Mouse (Mus musculus) hindbrain, postnatal 0 days (tissue): Measurements from ENCODE around the gene Mau2. TPM values are rescaled to one million over a fixed set of nuclear protein-coding genes. Genes with fewer than 3 reads are reported as not detected.

Experiments
- ATAC-seq: fragments of 200-750 bp; cut with Nextera tagmentation; 2 replicates; pipeline ENCODE4 v1.8.0; 2017; ENCODE audit warnings: mild to moderate bottlenecking, moderate TSS enrichment, moderate library complexity
- DNase-seq: peaks from one replicate; pipeline ENCODE4 v3.0.0-alpha.2; 2015; ENCODE audit warnings: low spot score
- H3K27ac ChIP-seq: fragments of 300-500 bp; sonication (generic); 2 replicates; pipeline ENCODE4 v1.5.1; 2014; ENCODE audit warnings: mild to moderate bottlenecking
- H3K27me3 ChIP-seq: fragments of 300-500 bp; sonication (generic); 2 replicates; pipeline ENCODE4 v1.6.1; 2014; ENCODE audit warnings: low read length, mixed read lengths; ENCODE audit not compliant: insufficient read depth
- H3K36me3 ChIP-seq: fragments of 300-500 bp; sonication (generic); 2 replicates; pipeline ENCODE4 v1.6.1; 2014; ENCODE audit warnings: low read length, mixed read lengths; ENCODE audit not compliant: insufficient read depth
- H3K4me1 ChIP-seq: fragments of 300-500 bp; sonication (generic); 2 replicates; pipeline ENCODE4 v1.6.1; 2014; ENCODE audit warnings: antibody characterized with exemption, low read length, mixed read lengths; ENCODE audit not compliant: insufficient read depth
- H3K4me2 ChIP-seq: fragments of 300-500 bp; sonication (generic); 2 replicates; pipeline ENCODE4 v1.6.1; 2014; ENCODE audit warnings: low read depth, mild to moderate bottlenecking, low read length, moderate library complexity, mixed read lengths
- H3K4me3 ChIP-seq: fragments of 300-500 bp; sonication (generic); 2 replicates; pipeline ENCODE4 v1.5.1; 2014; ENCODE audit warnings: low read length
- H3K9ac ChIP-seq: fragments of 300-500 bp; sonication (generic); replicated peaks from 2 replicates; pipeline ENCODE4 v1.6.1; 2014; ENCODE audit warnings: mild to moderate bottlenecking, low read length, moderate library complexity, mixed read lengths
- H3K9me3 ChIP-seq: fragments of 300-500 bp; sonication (generic); 2 replicates; pipeline ENCODE4 v1.6.1; 2016; ENCODE audit warnings: low read length, mixed read lengths
- CTCF ChIP-seq: IDR thresholded peaks from 2 replicates; pipeline ENCODE4 v1.5.1; 2016; ENCODE audit warnings: antibody characterized with exemption, control low read depth, low read depth
- WGBS: fragments of 180-500 bp; shearing (Covaris S2); extraction: QIAGEN DNeasy Blood & Tissue Kit; methylation state at CpG from one replicate; pipeline ENCODE4 v1.1.7; 2014; 5-methylcytosine and 5-hydroxymethylcytosine counted together
- polyA plus RNA-seq: library from polyadenylated mRNA; unstranded; fragments of >200 nt; fragmentation: Nextera tagmentation; extraction: Ambion mirVana; gene quantifications from 2 replicates; pipeline ENCODE4 v1.2.1, GENCODE M21; 2015
- total RNA-seq: library from RNA; depleted of rRNA; stranded (reverse); fragments of >200 nt; gene quantifications from 2 replicates; pipeline ENCODE4 v1.2.3, GENCODE M21; 2014

Mau2 gene
- total and polyA plus RNA-seq, 2 experiments from 2014 or later, result 50.3 to 172 TPM

DNA sequence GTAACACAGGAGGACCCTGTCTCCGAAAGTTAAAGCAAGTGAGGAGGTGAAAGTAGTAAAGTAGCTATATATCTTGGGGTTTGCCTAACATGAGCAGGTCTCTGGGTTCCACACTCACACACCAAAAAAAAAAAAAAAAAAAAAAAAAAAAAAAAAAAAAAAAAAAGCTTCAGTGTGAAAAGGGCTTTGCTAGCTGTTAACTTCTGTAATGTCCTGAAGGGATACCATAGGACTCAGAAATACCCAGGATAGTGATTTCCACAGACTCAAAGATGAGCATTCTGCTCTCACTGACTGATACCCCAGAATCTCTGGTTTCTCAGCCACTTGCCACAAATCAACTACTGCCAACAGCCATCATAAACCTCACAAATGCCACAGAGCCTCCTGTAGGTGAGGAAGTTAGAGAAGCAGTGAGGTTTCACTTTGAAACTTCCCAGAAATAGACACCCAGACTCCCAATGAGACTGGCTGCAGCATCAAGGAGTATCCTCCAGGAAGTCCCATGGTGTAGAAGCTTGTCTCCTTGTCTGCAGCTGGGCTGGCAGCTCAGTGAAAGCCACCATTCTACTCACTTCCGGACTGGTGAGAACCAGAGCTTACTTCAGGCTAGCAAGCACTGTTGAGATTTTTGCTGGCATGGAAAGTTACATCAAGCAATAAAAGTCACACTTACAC is 57.5 kb downstream of the Mau2 start:
- no peak for ATAC-seq
- no peak for DNase-seq
- Histone ChIP-seq H3K9ac (no peak overlapping the region), H3K9me3 (no peaks in the 10 kb centered on the region), H3K4me2 (no peak overlapping the region), H3K4me3 (no peak overlapping the region), H3K4me1 (no peaks in the 10 kb centered on the region), H3K27me3 (no peaks in the 10 kb centered on the region), H3K27ac (no peak overlapping the region), H3K36me3 (no peaks in the 10 kb centered on the region)
- 86% methylated on average over 2 of the region's 2 CpGs for WGBS
- TF ChIP-seq CTCF, result no peak

DNA sequence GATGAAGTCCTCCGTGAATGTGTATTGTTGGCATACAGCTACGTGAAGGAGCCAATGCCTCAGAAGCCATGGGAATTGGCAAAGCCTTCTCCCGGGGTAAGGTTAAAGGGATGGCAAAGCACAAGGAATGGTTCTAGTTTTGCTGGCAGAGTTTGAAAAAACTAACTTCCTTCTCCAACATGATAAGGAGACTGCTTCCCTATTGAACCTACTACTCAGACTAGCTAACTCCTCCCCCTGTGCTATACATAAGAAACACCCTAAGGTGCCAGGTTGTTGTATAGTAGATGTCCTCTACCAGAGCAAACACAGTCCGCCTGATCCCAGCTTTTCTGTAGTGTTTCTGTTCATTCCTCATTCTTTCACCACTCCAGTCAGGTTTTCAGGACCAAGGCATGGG is 64.1 kb downstream of the Mau2 start:
- DNase-seq (no peak), ATAC-seq (no peak)
- no peak for TF ChIP-seq CTCF
- H3K4me1 ChIP-seq, result no peaks in the 10 kb centered on the region
- H3K9ac ChIP-seq, result no peak overlapping the region
- no peak overlapping the region for H3K27ac ChIP-seq
- no peaks in the 10 kb centered on the region for H3K9me3 ChIP-seq
- H3K4me2 ChIP-seq, result no peak overlapping the region
- no peak overlapping the region for H3K4me3 ChIP-seq
- no peaks in the 10 kb centered on the region for H3K27me3 ChIP-seq
- 95% methylated on average over 4 of the region's 4 CpGs for WGBS
- no peaks in the 10 kb centered on the region for H3K36me3 ChIP-seq

DNA sequence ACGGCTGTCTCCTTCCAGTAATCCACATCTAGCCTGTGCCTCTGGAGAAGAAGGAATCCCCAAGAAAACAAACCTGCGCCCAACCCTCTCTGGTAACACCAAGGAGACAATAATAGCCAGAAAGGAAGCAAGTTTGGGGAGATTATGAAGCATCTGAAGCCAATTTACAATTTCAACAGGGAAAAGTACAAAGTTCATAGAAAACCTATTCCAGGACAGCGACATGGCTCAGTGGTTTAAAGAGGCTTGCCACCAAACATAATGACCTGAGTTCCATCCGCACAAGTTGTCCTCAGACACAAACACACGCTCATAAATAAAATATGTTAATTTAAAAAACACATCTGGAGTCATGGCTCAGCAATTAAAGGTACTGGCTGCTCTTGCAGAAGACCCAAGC is 67.7 kb downstream of the Mau2 start:
- Histone ChIP-seq H3K4me2 (peak overlapping the region; percentile 76), H3K27ac (0 out of 2 replicates have a peak overlapping the region, but pooled peaks have one; percentile 71), H3K9me3 (no peaks in the 10 kb centered on the region), H3K9ac (peak overlapping the region; percentile 80), H3K36me3 (no peaks in the 10 kb centered on the region), H3K4me1 (peaks cover 8% of the 10 kb centered on the region; the same call in 1 of the 2 replicates), H3K4me3 (peak overlapping the region; percentile 96), H3K27me3 (no peaks in the 10 kb centered on the region)
- ATAC-seq (no peak), DNase-seq (no peak)
- WGBS, result 45% methylated on average over 5 of the region's 5 CpGs
- no peak for TF ChIP-seq CTCF

DNA sequence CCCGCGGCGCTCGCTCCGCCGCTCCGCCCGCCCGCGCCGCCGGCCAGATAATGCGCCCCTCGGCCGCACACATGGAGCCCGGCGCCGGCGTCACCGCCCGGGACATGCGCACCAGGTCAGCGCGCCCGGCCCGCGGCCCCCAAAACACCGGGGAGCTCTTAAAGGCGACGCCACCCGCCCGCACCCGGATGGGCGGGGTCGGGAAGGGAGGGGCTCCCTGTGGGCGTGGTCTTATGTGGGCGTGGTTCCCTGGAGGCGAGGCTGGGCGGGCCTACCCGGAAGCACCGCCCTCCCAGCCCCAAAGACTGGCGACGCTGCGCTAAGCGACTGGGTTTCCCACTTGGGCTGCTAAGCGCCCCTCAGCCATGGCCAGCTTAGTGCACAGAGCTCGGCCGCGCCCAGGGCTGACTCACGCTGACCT is 68.3 kb downstream of the Mau2 start:
- under 1% methylated on average over 33 of the region's 50 CpGs for WGBS
- H3K27me3 ChIP-seq, result no peaks in the 10 kb centered on the region

GRCm38 (mm10) chr8:69973442-69974161 is 68.9 kb downstream of the Mau2 start:
- peak; percentile 50 for ATAC-seq
- TF ChIP-seq CTCF, result no peak
- H3K27ac ChIP-seq, result peak overlapping the region; percentile 71
- peak overlapping the region; percentile 80 for H3K9ac ChIP-seq
- H3K9me3 ChIP-seq, result no peaks in the 10 kb centered on the region
- peak overlapping the region; percentile 96 for H3K4me3 ChIP-seq
- DNase-seq, result peak; percentile 70
- H3K27me3 ChIP-seq, result no peaks in the 10 kb centered on the region
- peak overlapping the region; percentile 76 for H3K4me2 ChIP-seq
- H3K36me3 ChIP-seq, result no peaks in the 10 kb centered on the region
- 0% methylated on average over 66 of the region's 68 CpGs for WGBS
- peaks cover 8% of the 10 kb centered on the region; the same call in 1 of the 2 replicates for H3K4me1 ChIP-seq

More for the DNA sequence above, 68.3 kb downstream of the Mau2 start:
- no peak for TF ChIP-seq CTCF
- DNase-seq, result peak; percentile 92
- no peaks in the 10 kb centered on the region for H3K36me3 ChIP-seq
- H3K4me3 ChIP-seq, result peak overlapping the region; percentile 96
- H3K4me1 ChIP-seq, result peaks cover 8% of the 10 kb centered on the region; the same call in 1 of the 2 replicates
- ATAC-seq, result peak; percentile 93
- H3K4me2 ChIP-seq, result peak overlapping the region; percentile 76
- H3K9me3 ChIP-seq, result no peaks in the 10 kb centered on the region
- peak overlapping the region; percentile 71 for H3K27ac ChIP-seq
- H3K9ac ChIP-seq, result peak overlapping the region; percentile 80

DNA sequence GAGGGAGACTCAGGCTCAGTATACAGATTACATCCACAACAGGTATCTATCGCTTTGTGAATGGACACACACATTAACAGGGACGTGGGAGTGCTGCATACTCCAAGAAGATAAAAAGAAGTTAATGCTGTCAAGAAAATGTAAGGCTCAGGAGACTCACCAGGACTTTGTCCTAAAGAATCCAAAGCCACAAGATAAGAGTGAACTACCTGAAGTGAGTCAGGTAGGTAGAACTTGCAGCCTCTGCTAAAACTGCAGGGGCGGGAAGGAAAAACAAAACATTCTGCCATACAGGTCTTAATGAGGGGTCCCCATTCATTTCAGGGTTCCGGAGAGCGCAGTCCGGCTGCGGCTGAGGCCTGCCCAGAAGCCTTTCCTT is 69.5 kb downstream of the Mau2 start:
- H3K4me1 ChIP-seq, result peaks cover 8% of the 10 kb centered on the region; the same call in 1 of the 2 replicates
- H3K9me3 ChIP-seq, result no peaks in the 10 kb centered on the region
- H3K36me3 ChIP-seq, result no peaks in the 10 kb centered on the region
- no peak for ATAC-seq
- no peak for TF ChIP-seq CTCF
- no peaks in the 10 kb centered on the region for H3K27me3 ChIP-seq
- H3K27ac ChIP-seq, result no peak overlapping the region; the same call in 1 of the 2 replicates
- peak overlapping the region; percentile 76 for H3K4me2 ChIP-seq
- H3K9ac ChIP-seq, result peak overlapping the region; percentile 80
- peak overlapping the region; percentile 96 for H3K4me3 ChIP-seq
- 14% methylated on average over 7 of the region's 7 CpGs for WGBS
- no peak for DNase-seq
